Mouse (Mus musculus) spleen, adult 2 months (tissue): Measurements from ENCODE around the gene Ifitm1.

Experiments used
- CTCF ChIP-seq: fragments of 200-500 bp; IDR thresholded peaks from 2 replicates; pipeline ENCODE4 v1.5.1; 2011; ENCODE audit warnings: mild to moderate bottlenecking, inconsistent platforms; ENCODE audit not compliant: insufficient read depth, insufficient read length, insufficient replicate concordance; ENCODE audit errors: extremely low read depth
- POLR2A ChIP-seq: fragments of 200-500 bp; IDR thresholded peaks from 2 replicates; pipeline ENCODE4 v1.6.1; 2011; ENCODE audit warnings: low read depth, low read length, inconsistent platforms

- TF ChIP-seq POLR2A = no peak
- no peak for TF ChIP-seq CTCF
Observed at GRCm38 (mm10) chr7:141008312-141008761, 41.3 kb downstream of the Ifitm1 start.
